In the genomic region with DNA sequence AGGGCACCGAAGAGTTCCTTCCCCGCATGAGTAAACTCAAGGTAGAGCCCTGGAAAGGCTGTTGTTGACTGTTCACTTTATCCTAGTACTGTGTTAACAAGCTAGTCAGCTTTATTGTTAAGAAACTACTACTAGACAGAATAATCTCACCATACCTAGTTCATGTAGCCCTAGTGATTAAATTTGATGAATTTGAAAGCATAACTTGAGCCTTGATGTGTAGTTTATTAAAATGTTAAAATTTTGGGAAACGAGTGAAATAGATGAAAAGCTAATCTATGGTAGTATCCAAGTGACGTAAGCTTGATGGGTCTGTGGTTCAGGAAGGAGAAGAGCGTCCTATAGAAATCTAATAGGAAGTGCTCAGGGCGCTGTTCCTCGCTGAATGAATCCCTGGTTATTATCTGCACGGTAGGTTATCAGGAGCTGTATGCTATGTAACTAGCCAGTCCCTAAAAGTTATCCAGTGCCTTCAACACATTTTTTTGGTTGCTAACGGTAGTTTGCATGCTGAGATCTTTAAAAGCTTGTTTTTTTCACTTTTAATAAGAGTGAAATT, we compare ENCODE assay signal across 7 mouse cellular contexts. TPM values are rescaled to one million over a fixed set of nuclear protein-coding genes. Genes with fewer than 3 reads are reported as not detected.
A peak's percentile ranks its signal among the peaks of the same experiment; 100 is the strongest.
DNase-seq lines count a peak whose midpoint lies in the region; ATAC-seq and TF ChIP-seq lines count a peak whose summit lies in the region.

No protein-coding gene starts in this region.

- H3K4me3 ChIP-seq in lung, postnatal 0 days (ENCODE audit: low read depth, low read length), result peak overlapping the region; percentile 100
- peak overlapping the region; percentile 99 for H3K4me3 ChIP-seq in embryonic facial prominence, embryonic 11.5 days (ENCODE audit: low read depth, low read length)
- peak overlapping the region; percentile 99 for H3K4me3 ChIP-seq in intestine, postnatal 0 days (ENCODE audit: low read depth, low read length)
- peak overlapping the region; percentile 99 for H3K4me3 ChIP-seq in neural tube, embryonic 14.5 days (ENCODE audit: low read depth, low read length)

- peak; percentile 46 for DNase-seq in lung, postnatal 0 days (ENCODE audit: low spot score)
- DNase-seq in lung, postnatal 10 days, result no peak
- peak; percentile 10 for DNase-seq in embryonic facial prominence, embryonic 11.5 days (ENCODE audit: low spot score)
- no peak for DNase-seq in adrenal gland, postnatal 4 days (ENCODE audit: low spot score in 2 of 2)
- no peak for DNase-seq in cerebellum, postnatal 36 days

- TF ChIP-seq EP300 in lung, postnatal 0 days (IDR thresholded peaks at IDR 0.05), result no peak

- peak overlapping the region; percentile 91 for H3K9ac ChIP-seq in lung, postnatal 0 days (replicated peaks; ENCODE audit: low read depth)
- H3K9ac ChIP-seq in embryonic facial prominence, embryonic 11.5 days (replicated peaks; ENCODE audit: low read length), result peak overlapping the region; percentile 91
- H3K9ac ChIP-seq in intestine, postnatal 0 days (ENCODE audit: low read depth, low read length), result peak overlapping the region; percentile 98
- peak overlapping the region; percentile 92 for H3K9ac ChIP-seq in neural tube, embryonic 14.5 days (replicated peaks; ENCODE audit: low read depth, low read length)

- H3K9me3 ChIP-seq in lung, postnatal 0 days (ENCODE audit: low read length), result no peaks in the 10 kb centered on the region
- no peaks in the 10 kb centered on the region for H3K9me3 ChIP-seq in embryonic facial prominence, embryonic 11.5 days (replicated peaks; ENCODE audit: control insufficient read depth, low read length)
- H3K9me3 ChIP-seq in intestine, postnatal 0 days (ENCODE audit: control insufficient read depth), result no peaks in the 10 kb centered on the region
- no peaks in the 10 kb centered on the region for H3K9me3 ChIP-seq in neural tube, embryonic 14.5 days (ENCODE audit: control insufficient read depth, low read length)

- H3K36me3 ChIP-seq in lung, postnatal 0 days (ENCODE audit: insufficient read depth, low read length), result no peaks in the 10 kb centered on the region
- no peaks in the 10 kb centered on the region for H3K36me3 ChIP-seq in embryonic facial prominence, embryonic 11.5 days (replicated peaks; ENCODE audit: control insufficient read depth, insufficient read depth, low read depth, low read length)
- no peaks in the 10 kb centered on the region for H3K36me3 ChIP-seq in intestine, postnatal 0 days (ENCODE audit: control insufficient read depth, insufficient read depth)
- no peaks in the 10 kb centered on the region for H3K36me3 ChIP-seq in neural tube, embryonic 14.5 days (ENCODE audit: control insufficient read depth, insufficient read depth, low read length)

- ATAC-seq in lung, postnatal 0 days, result no peak
- ATAC-seq in embryonic facial prominence, embryonic 11.5 days (replicated peaks; ENCODE audit: insufficient number of reproducible peaks, low FRiP score, low TSS enrichment, low read depth), result no peak
- ATAC-seq in intestine, postnatal 0 days, result no peak
- ATAC-seq in neural tube, embryonic 14.5 days (ENCODE audit: low read depth), result no peak

- H3K4me2 ChIP-seq in lung, postnatal 0 days (replicated peaks; ENCODE audit: low read depth, low read length), result peak overlapping the region; percentile 70
- H3K4me2 ChIP-seq in embryonic facial prominence, embryonic 11.5 days (ENCODE audit: low read depth, low read length), result peak overlapping the region; percentile 60
- H3K4me2 ChIP-seq in intestine, postnatal 0 days (replicated peaks; ENCODE audit: low read depth), result peak overlapping the region; percentile 68
- peak overlapping the region; percentile 89 for H3K4me2 ChIP-seq in neural tube, embryonic 14.5 days (ENCODE audit: low read depth, low read length)

- no peaks in the 10 kb centered on the region; the same call in 1 of the 2 replicates for H3K4me1 ChIP-seq in lung, postnatal 0 days (ENCODE audit: insufficient read depth, low read depth, low read length)
- H3K4me1 ChIP-seq in embryonic facial prominence, embryonic 11.5 days (ENCODE audit: control insufficient read depth, insufficient read depth, low read length), result peaks cover 5% of the 10 kb centered on the region; the same call in 1 of the 2 replicates
- H3K4me1 ChIP-seq in intestine, postnatal 0 days (replicated peaks; ENCODE audit: control insufficient read depth, insufficient read depth, low read length), result 0 out of 2 replicates have a peak, but pooled peaks cover 7% of the 10 kb centered on the region
- peaks cover 30% of the 10 kb centered on the region for H3K4me1 ChIP-seq in neural tube, embryonic 14.5 days (ENCODE audit: control insufficient read depth, insufficient read depth, low read length)

- no peaks in the 10 kb centered on the region for H3K27me3 ChIP-seq in lung, postnatal 0 days (replicated peaks; ENCODE audit: insufficient read depth, low read length)
- H3K27me3 ChIP-seq in embryonic facial prominence, embryonic 11.5 days (ENCODE audit: control insufficient read depth, insufficient read depth, low read length), result no peaks in the 10 kb centered on the region
- H3K27me3 ChIP-seq in intestine, postnatal 0 days (replicated peaks; ENCODE audit: control insufficient read depth, insufficient read depth, low read length), result no peaks in the 10 kb centered on the region
- H3K27me3 ChIP-seq in neural tube, embryonic 14.5 days (ENCODE audit: control insufficient read depth, insufficient read depth, low read length), result no peaks in the 10 kb centered on the region; the same call in 1 of the 2 replicates

- WGBS in lung, postnatal 0 days, result 4% methylated on average over 9 of the region's 9 CpGs
- WGBS in embryonic facial prominence, embryonic 11.5 days, result 23% methylated on average over 9 of the region's 9 CpGs
- WGBS in intestine, postnatal 0 days, result 4% methylated on average over 9 of the region's 9 CpGs
- WGBS in neural tube, embryonic 14.5 days, result 21% methylated on average over 9 of the region's 9 CpGs

- H3K27ac ChIP-seq in lung, postnatal 0 days (ENCODE audit: low read length), result peak overlapping the region; percentile 99
- H3K27ac ChIP-seq in embryonic facial prominence, embryonic 11.5 days (replicated peaks; ENCODE audit: low read depth, low read length), result no peak overlapping the region
- H3K27ac ChIP-seq in intestine, postnatal 0 days (ENCODE audit: low read depth, low read length), result peak overlapping the region; percentile 100
- H3K27ac ChIP-seq in neural tube, embryonic 14.5 days (ENCODE audit: low read depth, low read length), result no peak overlapping the region; the same call in 1 of the 2 replicates

- no peak for TF ChIP-seq CTCF in lung, postnatal 0 days (IDR thresholded peaks at IDR 0.05)
- TF ChIP-seq CTCF in intestine, postnatal 0 days (IDR thresholded peaks at IDR 0.05; ENCODE audit: low read depth), result no peak

RNA-seq across cellular contexts. Expression of gene Yy1, which starts 2.3 kb away (rescaled TPM):
- polyA plus RNA-seq in lung, postnatal 0 days (2015; fragmentation: Nextera tagmentation; extraction: Ambion mirVana), result 13.7 and 16.2 TPM in 2 replicates
- 19.3 and 20.2 TPM in 2 replicates for polyA plus RNA-seq in embryonic facial prominence, embryonic 11.5 days (2014; fragmentation: Nextera tagmentation; extraction: Ambion mirVana)
- polyA plus RNA-seq in intestine, postnatal 0 days (2015; fragmentation: Nextera tagmentation; extraction: Ambion mirVana), result 10.3 and 10.9 TPM in 2 replicates
- polyA plus RNA-seq in neural tube, embryonic 14.5 days (2014; fragmentation: Nextera tagmentation; extraction: Ambion mirVana), result 14.9 and 15.2 TPM in 2 replicates
- total RNA-seq in adrenal gland, postnatal 4 days (2021), result 10 to 100 TPM; 70.1 to 75.3 TPM

RNA-seq across cellular contexts. Expression of gene Slc25a29, which starts 40.6 kb away (rescaled TPM):
- polyA plus RNA-seq in lung, postnatal 0 days (2015; fragmentation: Nextera tagmentation; extraction: Ambion mirVana), result 14.9 and 19.7 TPM in 2 replicates
- 11.9 and 13.9 TPM in 2 replicates for polyA plus RNA-seq in embryonic facial prominence, embryonic 11.5 days (2014; fragmentation: Nextera tagmentation; extraction: Ambion mirVana)
- polyA plus RNA-seq in intestine, postnatal 0 days (2015; fragmentation: Nextera tagmentation; extraction: Ambion mirVana), result 1.8 and 1.9 TPM in 2 replicates
- polyA plus RNA-seq in neural tube, embryonic 14.5 days (2014; fragmentation: Nextera tagmentation; extraction: Ambion mirVana), result 16.8 and 18.3 TPM in 2 replicates
- total RNA-seq in adrenal gland, postnatal 4 days (2021), result 1 to 10 TPM; 8.7 to 9.6 TPM

RNA-seq across cellular contexts. Expression of gene Slc25a47, which starts 40.8 kb away (rescaled TPM):
- polyA plus RNA-seq in lung, postnatal 0 days (2015; fragmentation: Nextera tagmentation; extraction: Ambion mirVana), result 8.5 TPM in 2 replicates
- polyA plus RNA-seq in embryonic facial prominence, embryonic 11.5 days (2014; fragmentation: Nextera tagmentation; extraction: Ambion mirVana), result 11.8 and 13.2 TPM in 2 replicates
- 4.7 and 5.1 TPM in 2 replicates for polyA plus RNA-seq in intestine, postnatal 0 days (2015; fragmentation: Nextera tagmentation; extraction: Ambion mirVana)
- 8.2 and 9.4 TPM in 2 replicates for polyA plus RNA-seq in neural tube, embryonic 14.5 days (2014; fragmentation: Nextera tagmentation; extraction: Ambion mirVana)
- total RNA-seq in adrenal gland, postnatal 4 days (2021), result 10 to 100 TPM; 14.1 to 44.8 TPM

Comparison
In these comparisons a context has a peak if more than half of its experiments do, and no peak if none do; other contexts are left out.
1. DNase-seq: peak in lung, postnatal 0 days (single experiment) and embryonic facial prominence, embryonic 11.5 days (single experiment); none in lung, postnatal 10 days (single experiment), adrenal gland, postnatal 4 days (0 of 2) and cerebellum, postnatal 36 days (0 of 2).
2. H3K27ac ChIP-seq: peak in lung, postnatal 0 days (single experiment) and intestine, postnatal 0 days (single experiment); none in embryonic facial prominence, embryonic 11.5 days (single experiment) and neural tube, embryonic 14.5 days (single experiment).
3. Peak in every context shown above with its lines, with median percentiles within 50 percentile points of each other: H3K4me2 ChIP-seq, H3K4me3 ChIP-seq and H3K9ac ChIP-seq.